Mouse (Mus musculus) bone marrow, adult 2 months (tissue): ENCODE results near the gene Ajap1.

ENCODE experiments used
- CTCF ChIP-seq: fragments of 200-500 bp; IDR thresholded peaks from 2 replicates; pipeline ENCODE4 v1.5.1; 2011; ENCODE audit warnings: low read length, control low read depth; ENCODE audit not compliant: control insufficient read depth, insufficient read depth
- POLR2A ChIP-seq: fragments of 200-500 bp; IDR thresholded peaks from 2 replicates; pipeline ENCODE4 v1.6.1; 2011; ENCODE audit warnings: low read depth, mild to moderate bottlenecking, control low read depth, low read length, borderline replicate concordance; ENCODE audit not compliant: control insufficient read depth

- TF ChIP-seq CTCF (no peak), POLR2A (no peak)
These were observed 31.1 kb downstream of the Ajap1 start for GRCm38 (mm10) chr4:153451516-153451915.
